Mouse (Mus musculus) liver, postnatal 0 days (tissue): Measurements from ENCODE around the gene Smc5.

ENCODE experiments used
- CTCF ChIP-seq: sonication (generic); IDR thresholded peaks from 2 replicates; pipeline ENCODE4 v1.5.1; 2016; ENCODE audit warnings: antibody characterized with exemption, low read depth
- EP300 ChIP-seq: IDR thresholded peaks from 2 replicates; pipeline ENCODE4 v1.6.1; 2016; ENCODE audit warnings: antibody characterized with exemption, low read depth, mild to moderate bottlenecking

- TF ChIP-seq CTCF, result peak; percentile 47
- no peak for TF ChIP-seq EP300
Measured at GRCm38 (mm10) chr19:23309979-23310378, 36.3 kb upstream of the Smc5 start.
